Mouse (Mus musculus) C2C12 (cell line): ENCODE measurements at regions not wholly inside any gene's neighbourhood (a gene's known extent, or its start where the extent isn't known, plus 50 kb on each side); places are given as distances from the start of the nearest gene placed in this dataset.

Experiments used
- CEBPB ChIP-seq: IDR thresholded peaks from one replicate; pipeline ENCODE4 v1.6.1; 2011; ENCODE audit warnings: low read depth, mild to moderate bottlenecking, control low read depth, moderate library complexity
- CTCF ChIP-seq: IDR thresholded peaks from one replicate; pipeline ENCODE4 v1.5.1; 2011; ENCODE audit not compliant: control insufficient read depth, insufficient read depth, insufficient read length
- FOSL1 ChIP-seq: IDR thresholded peaks from one replicate; pipeline ENCODE4 v1.8.0; 2011; ENCODE audit warnings: mild to moderate bottlenecking, low read length; ENCODE audit not compliant: poor library complexity, insufficient read depth, severe bottlenecking
- MAX ChIP-seq: IDR thresholded peaks from one replicate; pipeline ENCODE4 v1.6.1; 2011; ENCODE audit warnings: mild to moderate bottlenecking, control low read depth
- MYOD1 ChIP-seq: IDR thresholded peaks from one replicate; pipeline ENCODE4 v1.6.1; 2011; ENCODE audit warnings: low read depth; ENCODE audit not compliant: control insufficient read depth, insufficient read length
- MYOG ChIP-seq: IDR thresholded peaks from one replicate; pipeline ENCODE4 v1.6.1; 2011; ENCODE audit not compliant: control insufficient read depth, insufficient read length; ENCODE audit errors: extremely low read depth
- USF1 ChIP-seq: IDR thresholded peaks from one replicate; pipeline ENCODE4 v1.6.1; 2011; ENCODE audit warnings: low read depth, mild to moderate bottlenecking, control low read depth, moderate library complexity

- no peak for TF ChIP-seq MYOD1
- no peak for TF ChIP-seq CTCF
- TF ChIP-seq MAX = no peak
- no peak for TF ChIP-seq CEBPB
- no peak for TF ChIP-seq USF1
- TF ChIP-seq MYOG = no peak
- TF ChIP-seq FOSL1 = no peak
Observed at GRCm38 (mm10) chr6:117480396-117480795, 312.1 kb downstream of the Cxcl12 start.
